Mouse (Mus musculus): ENCODE measurements around the gene Aco2.

DNA sequence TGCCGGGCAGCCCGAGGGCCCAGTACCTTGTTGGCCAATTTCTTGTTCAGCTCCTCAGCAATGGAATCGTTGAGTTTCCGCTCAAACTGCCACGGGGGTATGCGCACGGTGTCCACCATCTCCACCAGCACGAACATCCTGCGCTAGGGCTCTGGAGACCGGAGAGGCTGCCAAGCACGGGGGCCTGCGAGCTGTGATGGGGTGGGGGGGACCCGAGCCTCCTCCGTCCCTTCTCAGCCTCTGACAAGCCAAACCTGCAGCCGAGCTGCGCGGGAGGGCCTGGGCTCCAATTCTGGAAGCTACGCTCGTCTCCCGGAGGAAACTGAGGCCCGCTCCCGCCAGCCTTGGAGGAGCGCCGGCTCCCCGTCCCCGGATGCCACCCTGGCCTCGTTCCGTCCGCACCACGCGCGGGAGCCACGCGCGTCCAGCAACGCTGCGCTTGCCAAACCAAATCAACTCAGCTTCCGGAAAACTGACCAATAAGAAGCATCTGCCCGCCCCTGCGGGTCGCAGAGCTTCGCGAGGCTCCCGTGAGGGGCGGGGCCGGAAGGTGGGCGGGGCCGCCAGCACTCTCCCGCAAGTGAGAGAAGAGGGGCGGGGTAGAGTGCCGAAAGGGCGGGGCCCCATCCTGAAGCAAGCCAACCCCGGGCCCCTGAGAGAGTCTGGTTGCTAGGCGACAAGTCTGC, 53.8 kb downstream of the Aco2 start, which contains the start of gene Polr3h:
- TF ChIP-seq CTCF (IDR thresholded peaks at IDR 0.05; ENCODE audit: low read depth) (no peak), EP300 (IDR thresholded peaks at IDR 0.05; ENCODE audit: low read depth) (no peak)

All from liver, embryonic 14.5 days (tissue).